In genomic region chr7:130867256-130867655, GRCm38 (mm10) we compare ENCODE assay signal across 8 mouse cellular contexts. TPM values are rescaled to one million over a fixed set of nuclear protein-coding genes. Genes with fewer than 3 reads are reported as not detected.
DNase-seq lines count a peak whose midpoint lies in the region; ATAC-seq and TF ChIP-seq lines count a peak whose summit lies in the region.
"Had no signal": no experiment of that assay in that cellular context is flagged by ENCODE, and none has a peak within 500 bp of the region (broad histone marks: within the 10 kb centered on the region; RNA-seq: fewer than 3 reads in every experiment).

No protein-coding gene starts in this region.

- no peaks in the 10 kb centered on the region for H3K9me3 ChIP-seq in forebrain, embryonic 13.5 days (replicated peaks)
- H3K9me3 ChIP-seq in lung, embryonic 15.5 days: no peaks in the 10 kb centered on the region
- no peaks in the 10 kb centered on the region for H3K9me3 ChIP-seq in stomach, postnatal 0 days (ENCODE audit: control insufficient read depth, low read length)
- H3K9me3 ChIP-seq: liver, embryonic 15.5 days had no signal

- no peak for TF ChIP-seq EP300 in stomach, postnatal 0 days (optimal IDR thresholded peaks at IDR 0.05)

- H3K27ac ChIP-seq in forebrain, embryonic 13.5 days: no peak overlapping the region
- H3K27ac ChIP-seq in lung, embryonic 15.5 days: no peak overlapping the region; the same call in 1 of the 2 replicates
- H3K27ac ChIP-seq in stomach, postnatal 0 days (replicated peaks): no peak overlapping the region
- H3K27ac ChIP-seq: liver, embryonic 15.5 days had no signal

- no peak for ATAC-seq in forebrain, embryonic 13.5 days
- ATAC-seq in lung, embryonic 15.5 days (ENCODE audit: borderline replicate concordance, extremely low read depth, low FRiP score, low TSS enrichment): no peak
- no peak for ATAC-seq in stomach, postnatal 0 days (ENCODE audit: low FRiP score, low TSS enrichment)

- TF ChIP-seq POLR2A in lung, adult 2 months (IDR thresholded peaks at IDR 0.05; ENCODE audit: borderline replicate concordance, extremely low read depth, low read depth, low read length): no peak

- H3K4me1 ChIP-seq in lung, adult 2 months (ENCODE audit: control insufficient read depth, insufficient read depth, low read length): peaks cover 11% of the 10 kb centered on the region
- H3K4me1 ChIP-seq in forebrain, embryonic 13.5 days: peaks cover 13% of the 10 kb centered on the region
- H3K4me1 ChIP-seq in lung, embryonic 15.5 days: peaks cover 37% of the 10 kb centered on the region
- no peaks in the 10 kb centered on the region for H3K4me1 ChIP-seq in stomach, postnatal 0 days (replicated peaks; ENCODE audit: control insufficient read depth, insufficient read depth)
- H3K4me1 ChIP-seq: liver, embryonic 15.5 days had no signal

- no peak for TF ChIP-seq CTCF in lung, adult 2 months (IDR thresholded peaks at IDR 0.05; ENCODE audit: insufficient read depth, low read length)
- TF ChIP-seq CTCF in stomach, postnatal 0 days (IDR thresholded peaks at IDR 0.05; ENCODE audit: low read depth): no peak

- peaks cover 7% of the 10 kb centered on the region for H3K27me3 ChIP-seq in forebrain, embryonic 13.5 days
- H3K27me3 ChIP-seq in lung, embryonic 15.5 days: no peaks in the 10 kb centered on the region
- no peaks in the 10 kb centered on the region for H3K27me3 ChIP-seq in stomach, postnatal 0 days (ENCODE audit: control insufficient read depth, insufficient read depth, low read length)

- peak overlapping the region; percentile 98 for H3K4me3 ChIP-seq in lung, adult 2 months (replicated peaks; ENCODE audit: extremely low read depth, low read depth, low read length)
- no peak overlapping the region for H3K4me3 ChIP-seq in forebrain, embryonic 13.5 days
- peak overlapping the region; percentile 24 for H3K4me3 ChIP-seq in lung, embryonic 15.5 days
- H3K4me3 ChIP-seq in stomach, postnatal 0 days (ENCODE audit: low read depth, low read length): no peak overlapping the region; the same call in 1 of the 2 replicates

- no peak overlapping the region for H3K9ac ChIP-seq in forebrain, embryonic 13.5 days
- no peak overlapping the region for H3K9ac ChIP-seq in lung, embryonic 15.5 days
- H3K9ac ChIP-seq in stomach, postnatal 0 days (ENCODE audit: low read length): no peak overlapping the region
- H3K9ac ChIP-seq: liver, embryonic 15.5 days had no signal

- H3K36me3 ChIP-seq in forebrain, embryonic 13.5 days (ENCODE audit: poor library complexity, severe bottlenecking): no peaks in the 10 kb centered on the region
- H3K36me3 ChIP-seq in lung, embryonic 15.5 days: no peaks in the 10 kb centered on the region
- H3K36me3 ChIP-seq in stomach, postnatal 0 days (ENCODE audit: control insufficient read depth, insufficient read depth, low read length): no peaks in the 10 kb centered on the region
- H3K36me3 ChIP-seq: liver, embryonic 15.5 days had no signal

- WGBS in lung, adult 2 months: 33% methylated on average over 3 of the region's 3 CpGs
- 70% methylated on average over 3 of the region's 3 CpGs for WGBS in forebrain, embryonic 13.5 days
- WGBS in lung, embryonic 15.5 days: 44% methylated on average over 3 of the region's 3 CpGs
- 53% methylated on average over 3 of the region's 3 CpGs for WGBS in stomach, postnatal 0 days

- H3K4me2 ChIP-seq in forebrain, embryonic 13.5 days: peak overlapping the region; percentile 9
- H3K4me2 ChIP-seq in lung, embryonic 15.5 days: peak overlapping the region; percentile 55
- peak overlapping the region; percentile 54 for H3K4me2 ChIP-seq in stomach, postnatal 0 days (replicated peaks; ENCODE audit: low read depth)

- no peak for DNase-seq in lung, adult 2 months
- DNase-seq in lung, postnatal 25 days (ENCODE audit: low spot score): no peak
- no peak for DNase-seq in stomach, postnatal 0 days (ENCODE audit: low spot score)
- DNase-seq in urinary bladder, postnatal 4 days (ENCODE audit: low spot score in 2 of 2): no peak
- DNase-seq in spleen, postnatal 14 days (ENCODE audit: low spot score in 2 of 2): no peak

RNA-seq across cellular contexts. Expression of gene Plekha1, which starts 1.7 kb away (rescaled TPM):
- polyA plus RNA-seq in lung, adult 2 months (2012; rRNA removed): 66.8 and 99.2 TPM in 2 replicates
- 36.6 and 37.8 TPM in 2 replicates for polyA plus RNA-seq in forebrain, embryonic 13.5 days (2015; fragmentation: Nextera tagmentation; extraction: Ambion mirVana)
- 59.7 and 61.4 TPM in 2 replicates for polyA plus RNA-seq in lung, embryonic 15.5 days (2015; fragmentation: Nextera tagmentation; extraction: Ambion mirVana)
- polyA plus RNA-seq in stomach, postnatal 0 days (2015; fragmentation: Nextera tagmentation; extraction: Ambion mirVana): 32.1 and 34.1 TPM in 2 replicates

Comparison
In these comparisons a context has a peak if more than half of its experiments do, and no peak if none do; other contexts are left out.
1. H3K4me3 ChIP-seq: peak in lung, adult 2 months (single experiment) and lung, embryonic 15.5 days (single experiment); none in forebrain, embryonic 13.5 days (single experiment) and stomach, postnatal 0 days (single experiment).
2. Peak in every context shown above with its lines, with median percentiles within 50 percentile points of each other: H3K4me2 ChIP-seq.